Mouse (Mus musculus): ENCODE measurements around the gene Wnt5b. TPM values are rescaled to one million over a fixed set of nuclear protein-coding genes. Genes with fewer than 3 reads are reported as not detected.
"Not testable (repeated sequence)": the region's sequence is repeated elsewhere in the genome, so short reads cannot be mapped to it uniquely, and the experiment has no call there.

The Wnt5b gene
- polyA plus RNA-seq, 1 experiment from 2014 or later: not detected

GRCm38 (mm10) chr6:119485486-119485885, 58.7 kb downstream of the Wnt5b start:
- Histone ChIP-seq H3K4me3 (ENCODE audit: inconsistent target) (no peak overlapping the region), H3K36me3 (ENCODE audit: inconsistent target) (no peaks in the 10 kb centered on the region), H3K27ac (no peak overlapping the region), H3K79me2 (ENCODE audit: inconsistent target) (peaks cover 38% of the 10 kb centered on the region)
- 15% methylated on average over 2 of the region's 2 CpGs for WGBS (ENCODE audit: missing documents)

- H3K4me3 ChIP-seq (ENCODE audit: inconsistent target): peak overlapping the region; percentile 54; the same call in 1 of the 2 replicates
- WGBS (ENCODE audit: missing documents): 75% methylated on average over 16 of the region's 16 CpGs
Measured at GRCm38 (mm10) chr6:119482958-119483600, 61.1 kb downstream of the Wnt5b start.

GRCm38 (mm10) chr6:119481741-119482390, 62.3 kb downstream of the Wnt5b start:
- not testable (repeated sequence) for H3K36me3 ChIP-seq (ENCODE audit: inconsistent target); H3K27ac ChIP-seq
- peaks cover 45% of the 10 kb centered on the region for H3K79me2 ChIP-seq (ENCODE audit: inconsistent target)
- 6% methylated on average over 8 of the region's 10 CpGs for WGBS (ENCODE audit: missing documents)
- peak overlapping the region; percentile 54; the same call in 1 of the 2 replicates for H3K4me3 ChIP-seq (ENCODE audit: inconsistent target)

More at GRCm38 (mm10) chr6:119482958-119483600, 61.1 kb downstream of the Wnt5b start:
- Histone ChIP-seq H3K36me3 (ENCODE audit: inconsistent target) (no peaks in the 10 kb centered on the region), H3K27ac (no peak overlapping the region), H3K79me2 (ENCODE audit: inconsistent target) (peaks cover 45% of the 10 kb centered on the region)

- WGBS (ENCODE audit: missing documents): 3% methylated on average over 32 of the region's 33 CpGs
- peak overlapping the region; percentile 54 for H3K4me3 ChIP-seq (ENCODE audit: inconsistent target)
- peak overlapping the region; percentile 13; the same call in 1 of the 2 replicates for H3K27ac ChIP-seq
- no peaks in the 10 kb centered on the region for H3K36me3 ChIP-seq (ENCODE audit: inconsistent target)
- peaks cover 45% of the 10 kb centered on the region for H3K79me2 ChIP-seq (ENCODE audit: inconsistent target)
Measured at GRCm38 (mm10) chr6:119480706-119481331, 63.3 kb downstream of the Wnt5b start.

- WGBS (ENCODE audit: missing documents): under 1% methylated on average over 68 of the region's 70 CpGs
- no peaks in the 10 kb centered on the region for H3K36me3 ChIP-seq (ENCODE audit: inconsistent target)
Measured at GRCm38 (mm10) chr6:119479876-119480705, 64.1 kb downstream of the Wnt5b start.

GRCm38 (mm10) chr6:119479343-119479875, 64.7 kb downstream of the Wnt5b start, which contains the start of gene Fbxl14:
Gene Fbxl14, plus strand, starts transcription at chr6:119479668.
- Histone ChIP-seq H3K79me2 (ENCODE audit: inconsistent target) (peaks cover 45% of the 10 kb centered on the region), H3K36me3 (ENCODE audit: inconsistent target) (no peaks in the 10 kb centered on the region), H3K4me3 (ENCODE audit: inconsistent target) (peak within 1 kb of the TSS; percentile 54), H3K27ac (peak within 1 kb of the TSS; percentile 73)
- under 1% methylated on average over 79 of the region's 101 CpGs for WGBS (ENCODE audit: missing documents)

More at GRCm38 (mm10) chr6:119479876-119480705, 64.1 kb downstream of the Wnt5b start:
- Histone ChIP-seq H3K79me2 (ENCODE audit: inconsistent target) (peaks cover 45% of the 10 kb centered on the region), H3K4me3 (ENCODE audit: inconsistent target) (peak overlapping the region; percentile 54), H3K27ac (peak overlapping the region; percentile 24; the same call in 1 of the 2 replicates)

GRCm38 (mm10) chr6:119478560-119479342, 65.4 kb downstream of the Wnt5b start:
- WGBS (ENCODE audit: missing documents): 1% methylated on average over 48 of the region's 49 CpGs

GRCm38 (mm10) chr6:119477686-119478310, 66.3 kb downstream of the Wnt5b start:
- peaks cover 29% of the 10 kb centered on the region for H3K79me2 ChIP-seq (ENCODE audit: inconsistent target)
- WGBS (ENCODE audit: missing documents): 80% methylated on average over 13 of the region's 13 CpGs
- no peak overlapping the region for H3K4me3 ChIP-seq (ENCODE audit: inconsistent target)
- no peaks in the 10 kb centered on the region for H3K36me3 ChIP-seq (ENCODE audit: inconsistent target)
- H3K27ac ChIP-seq: no peak overlapping the region

More at GRCm38 (mm10) chr6:119478560-119479342, 65.4 kb downstream of the Wnt5b start:
- H3K4me3 ChIP-seq (ENCODE audit: inconsistent target): peak overlapping the region; percentile 53
- H3K27ac ChIP-seq: peak overlapping the region; percentile 73
- peaks cover 39% of the 10 kb centered on the region for H3K79me2 ChIP-seq (ENCODE audit: inconsistent target)
- H3K36me3 ChIP-seq (ENCODE audit: inconsistent target): no peaks in the 10 kb centered on the region

GRCm38 (mm10) chr6:119475988-119476387, 68.2 kb downstream of the Wnt5b start:
- peaks cover 11% of the 10 kb centered on the region for H3K79me2 ChIP-seq (ENCODE audit: inconsistent target)
- no peaks in the 10 kb centered on the region for H3K36me3 ChIP-seq (ENCODE audit: inconsistent target)
- no peak overlapping the region for H3K4me3 ChIP-seq (ENCODE audit: inconsistent target)
- WGBS (ENCODE audit: missing documents): 64% methylated on average over 5 of the region's 6 CpGs
- no peak overlapping the region for H3K27ac ChIP-seq

DNA sequence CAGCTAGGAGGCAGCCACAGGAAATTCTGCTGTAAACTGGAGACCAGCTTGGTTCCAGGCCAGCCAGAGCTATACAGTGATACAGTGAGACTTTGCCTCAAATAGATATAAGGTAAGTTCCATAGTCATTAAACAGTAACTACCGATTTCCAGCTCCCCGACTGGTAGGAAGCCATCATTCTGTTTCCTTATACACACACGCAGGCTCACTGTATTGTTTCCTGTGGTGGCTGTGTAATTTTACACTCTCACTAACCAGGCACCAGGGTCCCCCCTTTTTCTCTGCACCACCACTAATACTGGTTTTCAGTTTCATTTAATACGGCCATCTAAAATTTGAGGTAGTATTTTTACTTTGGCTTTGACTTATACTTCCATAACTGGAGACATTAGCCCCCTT, 70.2 kb downstream of the Wnt5b start:
- H3K4me3 ChIP-seq (ENCODE audit: inconsistent target): no peak overlapping the region
- H3K36me3 ChIP-seq (ENCODE audit: inconsistent target): no peaks in the 10 kb centered on the region
- no peak overlapping the region for H3K27ac ChIP-seq
- no peaks in the 10 kb centered on the region for H3K79me2 ChIP-seq (ENCODE audit: inconsistent target)
- WGBS (ENCODE audit: missing documents): 35% methylated on average over 4 of the region's 4 CpGs

DNA sequence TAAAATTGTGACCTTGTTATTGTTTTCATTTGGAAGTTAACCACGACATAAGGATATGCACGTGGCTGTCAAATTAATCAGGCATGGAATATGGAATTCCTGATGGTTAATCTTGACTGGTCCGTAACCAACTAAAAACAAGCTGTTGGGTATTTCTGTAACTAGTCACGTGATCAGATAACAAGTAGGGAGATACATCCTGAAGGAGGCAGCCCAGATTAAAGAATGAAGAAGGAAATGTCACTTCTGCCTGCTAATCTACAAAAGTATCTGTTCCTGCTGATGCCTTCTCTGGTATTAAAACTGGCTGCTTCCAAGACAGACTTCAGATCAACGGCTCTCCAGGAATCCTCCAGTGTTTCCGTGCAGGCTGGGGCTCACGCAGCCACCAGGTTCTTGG, 70.7 kb downstream of the Wnt5b start:
- H3K36me3 ChIP-seq (ENCODE audit: inconsistent target): no peaks in the 10 kb centered on the region
- no peaks in the 10 kb centered on the region for H3K79me2 ChIP-seq (ENCODE audit: inconsistent target)
- H3K27ac ChIP-seq: no peak overlapping the region
- 46% methylated on average over 7 of the region's 7 CpGs for whole genome bisulfite sequencing (ENCODE audit: missing documents)
- H3K4me3 ChIP-seq (ENCODE audit: inconsistent target): no peak overlapping the region

GRCm38 (mm10) chr6:119472705-119473104, 71.4 kb downstream of the Wnt5b start:
- 40% methylated on average over 3 of the region's 3 CpGs for WGBS (ENCODE audit: missing documents)
- Histone ChIP-seq H3K4me3 (ENCODE audit: inconsistent target) (no peak overlapping the region), H3K27ac (peak overlapping the region; percentile 30), H3K36me3 (ENCODE audit: inconsistent target) (no peaks in the 10 kb centered on the region), H3K79me2 (ENCODE audit: inconsistent target) (no peaks in the 10 kb centered on the region)

DNA sequence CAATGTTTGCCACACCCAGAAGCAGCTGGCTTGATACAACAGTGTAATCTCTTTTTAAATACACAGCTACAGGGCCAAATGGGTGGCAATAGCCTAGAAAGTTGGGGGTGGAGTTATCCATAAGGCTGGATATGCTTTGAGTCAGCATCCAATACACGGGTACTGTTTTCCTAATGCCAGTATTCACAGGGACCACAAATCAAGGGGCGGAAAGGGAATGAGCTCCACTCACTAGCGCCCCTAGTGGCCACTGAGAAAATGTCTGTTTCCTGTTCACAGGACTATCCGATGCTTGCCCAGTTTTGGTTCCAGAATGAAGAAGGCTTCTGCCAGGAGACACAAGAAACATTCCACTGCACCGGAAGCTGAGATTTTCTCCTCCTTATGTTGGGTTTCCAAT, 72.0 kb downstream of the Wnt5b start:
- Histone ChIP-seq H3K79me2 (ENCODE audit: inconsistent target) (no peaks in the 10 kb centered on the region), H3K36me3 (ENCODE audit: inconsistent target) (no peaks in the 10 kb centered on the region), H3K27ac (no peak overlapping the region), H3K4me3 (ENCODE audit: inconsistent target) (no peak overlapping the region)
- WGBS (ENCODE audit: missing documents): 45% methylated on average over 5 of the region's 5 CpGs

All from macrophage (primary cell).